Mouse (Mus musculus): ENCODE results near the gene Pdf. TPM values are rescaled to one million over a fixed set of nuclear protein-coding genes. Genes with fewer than 3 reads are reported as not detected.
"Not testable (repeated sequence)": the region's sequence is repeated elsewhere in the genome, so short reads cannot be mapped to it uniquely, and the experiment has no call there.

The Pdf gene
- polyA plus RNA-seq, 1 experiment from 2014 or later, result 44.8 TPM

GRCm38 (mm10) chr8:107046976-107047375, 1.4 kb downstream of the Pdf start:
- Histone ChIP-seq H3K4me2 (ENCODE audit: low read depth) (0 out of 2 replicates have a peak overlapping the region, but pooled peaks have one; percentile 93), H3K27me3 (ENCODE audit: control insufficient read depth, insufficient read depth, low read length) (no peaks in the 10 kb centered on the region), H3K9me3 (ENCODE audit: control insufficient read depth, low read length) (no peaks in the 10 kb centered on the region), H3K27ac (ENCODE audit: low read depth, low read length) (no peak overlapping the region), H3K4me3 (ENCODE audit: low read depth, low read length) (no peak overlapping the region), H3K9ac (ENCODE audit: low read length) (no peak overlapping the region), H3K4me1 (ENCODE audit: control insufficient read depth, insufficient read depth, low read length) (0 out of 2 replicates have a peak, but pooled peaks cover 4% of the 10 kb centered on the region), H3K36me3 (ENCODE audit: control insufficient read depth, insufficient read depth, low read length) (peaks cover 29% of the 10 kb centered on the region)
- WGBS, result 92% methylated on average over 5 of the region's 5 CpGs
- no peak for ATAC-seq (ENCODE audit: insufficient read depth, low FRiP score, low TSS enrichment)
- no peak for DNase-seq (ENCODE audit: low spot score)

- Histone ChIP-seq H3K4me2 (ENCODE audit: low read depth) (no peak overlapping the region), H3K9me3 (ENCODE audit: control insufficient read depth, low read length) (no peaks in the 10 kb centered on the region), H3K36me3 (ENCODE audit: control insufficient read depth, insufficient read depth, low read length) (peaks cover 23% of the 10 kb centered on the region), H3K4me1 (ENCODE audit: control insufficient read depth, insufficient read depth, low read length) (0 out of 2 replicates have a peak, but pooled peaks cover 4% of the 10 kb centered on the region), H3K27ac (ENCODE audit: low read depth, low read length) (no peak overlapping the region), H3K9ac (ENCODE audit: low read length) (no peak overlapping the region), H3K4me3 (ENCODE audit: low read depth, low read length) (no peak overlapping the region), H3K27me3 (ENCODE audit: control insufficient read depth, insufficient read depth, low read length) (no peaks in the 10 kb centered on the region)
- no peak for DNase-seq (ENCODE audit: low spot score)
- no peak for ATAC-seq (ENCODE audit: insufficient read depth, low FRiP score, low TSS enrichment)
- WGBS, result 89% methylated on average over 6 of the region's 6 CpGs
These were observed 2.9 kb downstream of the Pdf start for GRCm38 (mm10) chr8:107045478-107045877.

- H3K4me3 ChIP-seq (ENCODE audit: low read depth, low read length), result no peak overlapping the region
- H3K27ac ChIP-seq (ENCODE audit: low read depth, low read length), result no peak overlapping the region
- WGBS, result 86% methylated on average over 7 of the region's 7 CpGs
- no peaks in the 10 kb centered on the region for H3K9me3 ChIP-seq (ENCODE audit: control insufficient read depth, low read length)
- H3K9ac ChIP-seq (ENCODE audit: low read length), result no peak overlapping the region
- no peaks in the 10 kb centered on the region for H3K4me1 ChIP-seq (ENCODE audit: control insufficient read depth, insufficient read depth, low read length)
- H3K36me3 ChIP-seq (ENCODE audit: control insufficient read depth, insufficient read depth, low read length), result peaks cover 17% of the 10 kb centered on the region
- no peak overlapping the region for H3K4me2 ChIP-seq (ENCODE audit: low read depth)
- ATAC-seq (ENCODE audit: insufficient read depth, low FRiP score, low TSS enrichment) (no peak), DNase-seq (ENCODE audit: low spot score) (no peak)
- no peaks in the 10 kb centered on the region for H3K27me3 ChIP-seq (ENCODE audit: control insufficient read depth, insufficient read depth, low read length)
These were observed 7.8 kb downstream of the Pdf start for GRCm38 (mm10) chr8:107040632-107041031.

- H3K4me3 ChIP-seq (ENCODE audit: low read depth, low read length), result no peak overlapping the region
- WGBS, result 94% methylated on average over 8 of the region's 8 CpGs
- H3K4me1 ChIP-seq (ENCODE audit: control insufficient read depth, insufficient read depth, low read length), result peaks cover 8% of the 10 kb centered on the region
- no peak overlapping the region for H3K4me2 ChIP-seq (ENCODE audit: low read depth)
- H3K27ac ChIP-seq (ENCODE audit: low read depth, low read length), result no peak overlapping the region
- H3K9ac ChIP-seq (ENCODE audit: low read length), result no peak overlapping the region
- H3K27me3 ChIP-seq (ENCODE audit: control insufficient read depth, insufficient read depth, low read length), result no peaks in the 10 kb centered on the region
- no peaks in the 10 kb centered on the region for H3K9me3 ChIP-seq (ENCODE audit: control insufficient read depth, low read length)
- DNase-seq (ENCODE audit: low spot score) (no peak), ATAC-seq (ENCODE audit: insufficient read depth, low FRiP score, low TSS enrichment) (no peak)
- peaks cover 3% of the 10 kb centered on the region for H3K36me3 ChIP-seq (ENCODE audit: control insufficient read depth, insufficient read depth, low read length)
These were observed 11.8 kb downstream of the Pdf start for GRCm38 (mm10) chr8:107036626-107037025.

GRCm38 (mm10) chr8:107035641-107036040, 12.8 kb downstream of the Pdf start:
- peaks cover 8% of the 10 kb centered on the region for H3K4me1 ChIP-seq (ENCODE audit: control insufficient read depth, insufficient read depth, low read length)
- no peak for ATAC-seq (ENCODE audit: insufficient read depth, low FRiP score, low TSS enrichment)
- H3K27me3 ChIP-seq (ENCODE audit: control insufficient read depth, insufficient read depth, low read length), result no peaks in the 10 kb centered on the region
- no peak overlapping the region for H3K27ac ChIP-seq (ENCODE audit: low read depth, low read length)
- DNase-seq (ENCODE audit: low spot score), result no peak
- H3K36me3 ChIP-seq (ENCODE audit: control insufficient read depth, insufficient read depth, low read length), result peaks cover 2% of the 10 kb centered on the region
- H3K9ac ChIP-seq (ENCODE audit: low read length), result no peak overlapping the region
- H3K4me3 ChIP-seq (ENCODE audit: low read depth, low read length), result no peak overlapping the region
- H3K9me3 ChIP-seq (ENCODE audit: control insufficient read depth, low read length), result no peaks in the 10 kb centered on the region
- H3K4me2 ChIP-seq (ENCODE audit: low read depth), result no peak overlapping the region
- 84% methylated on average over 3 of the region's 3 CpGs for WGBS

GRCm38 (mm10) chr8:107033609-107034008, 14.8 kb downstream of the Pdf start:
- H3K27me3 ChIP-seq (ENCODE audit: control insufficient read depth, insufficient read depth, low read length); H3K36me3 ChIP-seq (ENCODE audit: control insufficient read depth, insufficient read depth, low read length); H3K27ac ChIP-seq (ENCODE audit: low read depth, low read length); H3K9me3 ChIP-seq (ENCODE audit: control insufficient read depth, low read length); DNase-seq (ENCODE audit: low spot score); H3K4me3 ChIP-seq (ENCODE audit: low read depth, low read length); H3K4me2 ChIP-seq (ENCODE audit: low read depth); H3K9ac ChIP-seq (ENCODE audit: low read length); ATAC-seq (ENCODE audit: insufficient read depth, low FRiP score, low TSS enrichment); H3K4me1 ChIP-seq (ENCODE audit: control insufficient read depth, insufficient read depth, low read length): not testable (repeated sequence)
- WGBS, result 94% methylated on average over 2 of the region's 2 CpGs

GRCm38 (mm10) chr8:107031577-107032090, 16.8 kb downstream of the Pdf start:
- under 1% methylated on average over 35 of the region's 40 CpGs for WGBS
- H3K4me3 ChIP-seq (ENCODE audit: low read depth, low read length), result peak overlapping the region; percentile 94
- H3K9ac ChIP-seq (ENCODE audit: low read length), result peak overlapping the region; percentile 94
- H3K36me3 ChIP-seq (ENCODE audit: control insufficient read depth, insufficient read depth, low read length), result no peaks in the 10 kb centered on the region
- H3K27ac ChIP-seq (ENCODE audit: low read depth, low read length), result peak overlapping the region; percentile 53
- H3K9me3 ChIP-seq (ENCODE audit: control insufficient read depth, low read length), result no peaks in the 10 kb centered on the region
- H3K27me3 ChIP-seq (ENCODE audit: control insufficient read depth, insufficient read depth, low read length), result no peaks in the 10 kb centered on the region
- H3K4me2 ChIP-seq (ENCODE audit: low read depth), result peak overlapping the region; percentile 78
- DNase-seq (ENCODE audit: low spot score) (no peak), ATAC-seq (ENCODE audit: insufficient read depth, low FRiP score, low TSS enrichment) (peak; percentile 31; the same call in 1 of the 2 replicates)
- peaks cover 8% of the 10 kb centered on the region for H3K4me1 ChIP-seq (ENCODE audit: control insufficient read depth, insufficient read depth, low read length)

- Histone ChIP-seq H3K27ac (ENCODE audit: low read depth, low read length) (peak within 1 kb of the TSS; percentile 53), H3K9ac (ENCODE audit: low read length) (peak within 1 kb of the TSS; percentile 94), H3K4me2 (ENCODE audit: low read depth) (peak within 1 kb of the TSS; percentile 78), H3K9me3 (ENCODE audit: control insufficient read depth, low read length) (no peaks in the 10 kb centered on the region), H3K4me3 (ENCODE audit: low read depth, low read length) (peak within 1 kb of the TSS; percentile 94), H3K27me3 (ENCODE audit: control insufficient read depth, insufficient read depth, low read length) (no peaks in the 10 kb centered on the region), H3K36me3 (ENCODE audit: control insufficient read depth, insufficient read depth, low read length) (no peaks in the 10 kb centered on the region), H3K4me1 (ENCODE audit: control insufficient read depth, insufficient read depth, low read length) (peaks cover 8% of the 10 kb centered on the region)
- 4% methylated on average over 63 of the region's 66 CpGs for WGBS
- ATAC-seq (ENCODE audit: insufficient read depth, low FRiP score, low TSS enrichment) (peak; percentile 97), DNase-seq (ENCODE audit: low spot score) (peak; percentile 96)
These were observed 17.5 kb downstream of the Pdf start, which contains the start of gene Vps4a for GRCm38 (mm10) chr8:107030650-107031576. Gene Vps4a (plus strand): TSS chr8:107031222.

All from neural tube, embryonic 11.5 days (tissue).